Mouse (Mus musculus) cerebellum, adult 2 months (tissue): ENCODE data around the gene a. TPM values are rescaled to one million over a fixed set of nuclear protein-coding genes. Genes with fewer than 3 reads are reported as not detected.
"Not testable (repeated sequence)": the region's sequence is repeated elsewhere in the genome, so short reads cannot be mapped to it uniquely, and the experiment has no call there.

Experiments used
- DNase-seq, 2 experiments: peaks; one replicate each; pipeline ENCODE4 v3.0.0; 2021
- H3K27ac ChIP-seq: fragments of 200-500 bp; 2 replicates; pipeline ENCODE4 v1.5.1; 2012; ENCODE audit warnings: low read length, control low read depth, inconsistent platforms; ENCODE audit not compliant: insufficient read depth
- H3K27me3 ChIP-seq: fragments of 200-500 bp; 2 replicates; pipeline ENCODE4 v1.6.1; 2012; ENCODE audit warnings: inconsistent platforms, mild to moderate bottlenecking, low read length, moderate library complexity; ENCODE audit not compliant: control insufficient read depth, insufficient read depth
- H3K4me1 ChIP-seq: fragments of 200-500 bp; 2 replicates; pipeline ENCODE4 v1.6.1; 2011; ENCODE audit warnings: low read length; ENCODE audit not compliant: control insufficient read depth, insufficient read depth
- H3K4me3 ChIP-seq: fragments of 200-500 bp; replicated peaks from 2 replicates; pipeline ENCODE3; 2011; ENCODE audit warnings: mild to moderate bottlenecking, low read depth, low read length, control low read depth; ENCODE audit not compliant: insufficient read depth
- CTCF ChIP-seq: fragments of 200-500 bp; IDR thresholded peaks from 2 replicates; pipeline ENCODE4 v1.5.1; 2011; ENCODE audit warnings: low read depth, mild to moderate bottlenecking, control low read depth, low read length, moderate library complexity, borderline replicate concordance; ENCODE audit not compliant: insufficient read depth
- POLR2A ChIP-seq: fragments of 200-500 bp; IDR thresholded peaks from 2 replicates; pipeline ENCODE4 v1.6.1; 2011; ENCODE audit warnings: low read length, control low read depth, borderline replicate concordance; ENCODE audit not compliant: insufficient read depth
- WGBS: fragments of 180-500 bp; shearing (Covaris S2); methylation state at CpG from one replicate; pipeline ENCODE4 v1.1.7; 2018; 5-methylcytosine and 5-hydroxymethylcytosine counted together
- polyA plus RNA-seq: library from polyadenylated mRNA; depleted of rRNA; stranded (reverse); fragments of >200 nt; gene quantifications from 2 replicates; pipeline ENCODE4 v1.2.3, GENCODE M21; 2012

Gene a
- polyA plus RNA-seq, 1 experiment: 0.28 TPM

GRCm38 (mm10) chr2:154959909-154960308 lies 168.7 kb downstream of the a start:
- no peak for DNase-seq
- H3K27ac ChIP-seq: no peak overlapping the region
- 89% methylated on average over 3 of the region's 3 CpGs for WGBS
- H3K4me1 ChIP-seq: no peaks in the 10 kb centered on the region
- TF ChIP-seq POLR2A (no peak), CTCF (no peak)
- H3K27me3 ChIP-seq: no peaks in the 10 kb centered on the region
- no peak overlapping the region for H3K4me3 ChIP-seq

- TF ChIP-seq POLR2A (no peak), CTCF (no peak)
- WGBS: 71% methylated on average over 5 of the region's 5 CpGs
- Histone ChIP-seq H3K27me3 (no peaks in the 10 kb centered on the region), H3K27ac (no peak overlapping the region), H3K4me3 (no peak overlapping the region), H3K4me1 (no peaks in the 10 kb centered on the region)
- DNase-seq: no peak
Observed at GRCm38 (mm10) chr2:154963176-154963575, 172.0 kb downstream of the a start.

- not testable (repeated sequence) for H3K4me3 ChIP-seq, H3K27me3 ChIP-seq, DNase-seq, H3K4me1 ChIP-seq, H3K27ac ChIP-seq
- WGBS: 63% methylated on average over 14 of the region's 14 CpGs
Observed at GRCm38 (mm10) chr2:154969740-154970397, 178.7 kb downstream of the a start.

- no peak overlapping the region for H3K27ac ChIP-seq
- H3K4me1 ChIP-seq: no peaks in the 10 kb centered on the region
- DNase-seq: no peak
- no peak overlapping the region for H3K4me3 ChIP-seq
- H3K27me3 ChIP-seq: no peaks in the 10 kb centered on the region
- 66% methylated on average over 18 of the region's 18 CpGs for WGBS
- no peak for TF ChIP-seq POLR2A
- no peak for TF ChIP-seq CTCF
Observed at GRCm38 (mm10) chr2:154971919-154972692, 180.9 kb downstream of the a start.

- DNase-seq: no peak
- no peak overlapping the region for H3K27ac ChIP-seq
- no peaks in the 10 kb centered on the region for H3K4me1 ChIP-seq
- no peak overlapping the region for H3K4me3 ChIP-seq
- TF ChIP-seq POLR2A: no peak
- no peak for TF ChIP-seq CTCF
- 91% methylated on average over 5 of the region's 5 CpGs for WGBS
- no peaks in the 10 kb centered on the region for H3K27me3 ChIP-seq
Observed at GRCm38 (mm10) chr2:154972981-154973380, 181.8 kb downstream of the a start.

GRCm38 (mm10) chr2:154986609-154987008 lies 195.4 kb downstream of the a start:
- no peaks in the 10 kb centered on the region for H3K4me1 ChIP-seq
- 61% methylated on average over 1 of the region's 1 CpGs for WGBS
- no peaks in the 10 kb centered on the region for H3K27me3 ChIP-seq
- no peak for TF ChIP-seq POLR2A
- TF ChIP-seq CTCF: no peak
- DNase-seq: no peak
- no peak overlapping the region for H3K4me3 ChIP-seq
- no peak overlapping the region for H3K27ac ChIP-seq

- no peak for TF ChIP-seq POLR2A
- no peak for TF ChIP-seq CTCF
- no peak overlapping the region for H3K27ac ChIP-seq
- H3K4me3 ChIP-seq: no peak overlapping the region
- WGBS: 85% methylated on average over 8 of the region's 8 CpGs
- no peak for DNase-seq
- no peaks in the 10 kb centered on the region for H3K27me3 ChIP-seq
- no peaks in the 10 kb centered on the region for H3K4me1 ChIP-seq
Observed at GRCm38 (mm10) chr2:154991411-154991810, 200.2 kb downstream of the a start.

- 85% methylated on average over 5 of the region's 5 CpGs for WGBS
- DNase-seq: no peak
Observed at GRCm38 (mm10) chr2:154992083-154992482, 200.9 kb downstream of the a start.

More at GRCm38 (mm10) chr2:154992083-154992482, 200.9 kb downstream of the a start:
- Histone ChIP-seq H3K27me3 (no peaks in the 10 kb centered on the region), H3K4me3 (no peak overlapping the region), H3K27ac (no peak overlapping the region), H3K4me1 (no peaks in the 10 kb centered on the region)
- TF ChIP-seq CTCF: no peak
- no peak for TF ChIP-seq POLR2A
